Comparison of ENCODE assay signal across 18 mouse cellular contexts in the genomic region with DNA sequence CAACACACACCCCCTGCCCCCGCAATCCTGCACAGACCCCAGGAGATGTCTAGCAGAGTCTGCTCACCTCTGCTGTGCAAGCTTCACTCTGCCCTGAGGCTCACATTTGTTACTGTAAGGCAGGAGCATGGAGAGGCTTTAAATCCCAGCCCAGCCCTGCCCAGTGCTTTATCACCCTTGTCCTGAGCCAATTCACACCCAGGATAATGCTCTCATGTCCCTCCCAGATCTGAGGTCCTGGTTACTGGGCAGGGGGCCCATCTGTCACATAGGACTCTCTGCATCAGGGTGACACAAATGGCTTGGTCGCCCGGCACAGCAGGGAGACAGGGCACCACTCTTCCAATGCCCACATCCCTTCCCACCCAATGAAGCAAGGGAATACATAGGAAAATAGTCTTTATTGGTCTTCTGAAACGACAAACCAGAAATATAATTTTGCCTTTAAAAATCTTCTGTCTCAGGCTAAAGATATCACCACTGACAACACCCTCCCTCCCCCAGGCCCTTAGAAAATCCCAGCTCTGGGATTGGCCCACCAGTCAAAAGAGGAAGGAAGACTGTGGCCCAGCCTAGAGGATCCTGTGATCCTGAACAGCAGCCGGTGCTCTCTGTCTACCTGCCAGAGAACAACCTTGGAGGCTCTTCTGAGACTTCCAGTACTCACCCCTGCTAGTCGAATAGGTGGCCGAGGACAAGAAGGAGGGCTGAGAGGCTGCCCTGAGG. TPM values are rescaled to one million over a fixed set of nuclear protein-coding genes. Genes with fewer than 3 reads are reported as not detected.
DNase-seq lines count a peak whose midpoint lies in the region; ATAC-seq and TF ChIP-seq lines count a peak whose summit lies in the region.
"Had no signal": no experiment of that assay in that cellular context is flagged by ENCODE, and none has a peak within 500 bp of the region (broad histone marks: within the 10 kb centered on the region; RNA-seq: fewer than 3 reads in every experiment).

No protein-coding gene starts in this region.

- H3K27me3 ChIP-seq in hindbrain, embryonic 16.5 days (replicated peaks; ENCODE audit: control insufficient read depth, insufficient read depth, low read length): no peaks in the 10 kb centered on the region
- no peaks in the 10 kb centered on the region for H3K27me3 ChIP-seq in hindbrain, embryonic 10.5 days (ENCODE audit: insufficient read depth, poor library complexity, severe bottlenecking)
- no peaks in the 10 kb centered on the region for H3K27me3 ChIP-seq in neural tube, embryonic 14.5 days (ENCODE audit: control insufficient read depth, insufficient read depth, low read length)
- H3K27me3 ChIP-seq: embryonic facial prominence, embryonic 13.5 days; limb, embryonic 15.5 days had no signal

- H3K9ac ChIP-seq in hindbrain, embryonic 16.5 days (ENCODE audit: low read depth, low read length): peak overlapping the region; percentile 4; the same call in 1 of the 2 replicates
- H3K9ac ChIP-seq in neural tube, embryonic 14.5 days (replicated peaks; ENCODE audit: low read depth, low read length): no peak overlapping the region
- H3K9ac ChIP-seq: embryonic facial prominence, embryonic 13.5 days; heart, embryonic 13.5 days; limb, embryonic 15.5 days; liver, postnatal 0 days had no signal

- H3K9me3 ChIP-seq in hindbrain, embryonic 16.5 days (ENCODE audit: control insufficient read depth, low read length): no peaks in the 10 kb centered on the region
- H3K9me3 ChIP-seq in hindbrain, embryonic 10.5 days: no peaks in the 10 kb centered on the region
- no peaks in the 10 kb centered on the region for H3K9me3 ChIP-seq in neural tube, embryonic 14.5 days (ENCODE audit: control insufficient read depth, low read length)
- H3K9me3 ChIP-seq: embryonic facial prominence, embryonic 13.5 days; heart, embryonic 13.5 days; limb, embryonic 15.5 days had no signal

- WGBS in hindbrain, embryonic 16.5 days: 54% methylated on average over 7 of the region's 7 CpGs
- WGBS in hindbrain, embryonic 10.5 days: 65% methylated on average over 7 of the region's 7 CpGs
- 54% methylated on average over 7 of the region's 7 CpGs for WGBS in neural tube, embryonic 14.5 days

- no peak for TF ChIP-seq CTCF in cortical plate, adult 2 months (IDR thresholded peaks at IDR 0.05; ENCODE audit: extremely low read depth, insufficient read depth, low read length)

- no peak overlapping the region for H3K27ac ChIP-seq in hindbrain, embryonic 16.5 days (ENCODE audit: low read depth, low read length)
- H3K27ac ChIP-seq in hindbrain, embryonic 10.5 days: no peak overlapping the region
- H3K27ac ChIP-seq in neural tube, embryonic 14.5 days (ENCODE audit: low read depth, low read length): no peak overlapping the region
- H3K27ac ChIP-seq in cortical plate, adult 2 months (ENCODE audit: insufficient read depth, low read length): peak overlapping the region; percentile 84
- H3K27ac ChIP-seq: embryonic facial prominence, embryonic 13.5 days; heart, embryonic 13.5 days; limb, embryonic 15.5 days; stomach, postnatal 0 days had no signal

- H3K36me3 ChIP-seq in hindbrain, embryonic 16.5 days (ENCODE audit: control insufficient read depth, insufficient read depth, low read length): 0 out of 2 replicates have a peak, but pooled peaks cover 3% of the 10 kb centered on the region
- no peaks in the 10 kb centered on the region for H3K36me3 ChIP-seq in hindbrain, embryonic 10.5 days
- H3K36me3 ChIP-seq in neural tube, embryonic 14.5 days (ENCODE audit: control insufficient read depth, insufficient read depth, low read length): no peaks in the 10 kb centered on the region
- H3K36me3 ChIP-seq: embryonic facial prominence, embryonic 13.5 days; heart, embryonic 13.5 days; limb, embryonic 15.5 days had no signal

- TF ChIP-seq POLR2A in cortical plate, adult 2 months (IDR thresholded peaks at IDR 0.05; ENCODE audit: extremely low read depth, insufficient read depth, low read length): no peak

- no peak for ATAC-seq in hindbrain, embryonic 16.5 days
- ATAC-seq in neural tube, embryonic 14.5 days (ENCODE audit: low read depth): peak; percentile 33; the same call in 1 of the 2 replicates
- no peak for ATAC-seq in erythroblast, adult 5-6 weeks (replicated peaks; ENCODE audit: low FRiP score, poor library complexity, severe bottlenecking)
- ATAC-seq: liver, postnatal 0 days had no signal

- no peak overlapping the region for H3K4me2 ChIP-seq in hindbrain, embryonic 16.5 days (ENCODE audit: low read length)
- H3K4me2 ChIP-seq in neural tube, embryonic 14.5 days (ENCODE audit: low read depth, low read length): no peak overlapping the region
- H3K4me2 ChIP-seq: embryonic facial prominence, embryonic 13.5 days; heart, embryonic 13.5 days; limb, embryonic 15.5 days had no signal

- DNase-seq in hindbrain, embryonic 10.5 days (ENCODE audit: low spot score): no peak
- DNase-seq in neural tube, embryonic 10.5 days (ENCODE audit: extremely low spot score, low spot score): no peak
- no peak for DNase-seq in frontal cortex, postnatal 10 days (ENCODE audit: low spot score in 2 of 2)
- DNase-seq: cerebellum, adult 11 months; gastrocnemius, postnatal 25 days; heart, postnatal 4 days; kidney, adult 18-20 months; kidney, postnatal 14 days; liver, postnatal 0 days; lung, postnatal 14 days had no signal

- peaks cover 22% of the 10 kb centered on the region for H3K4me1 ChIP-seq in hindbrain, embryonic 16.5 days (ENCODE audit: control insufficient read depth, insufficient read depth, low read depth, low read length)
- peaks cover 17% of the 10 kb centered on the region for H3K4me1 ChIP-seq in hindbrain, embryonic 10.5 days (replicated peaks)
- peaks cover 19% of the 10 kb centered on the region for H3K4me1 ChIP-seq in neural tube, embryonic 14.5 days (ENCODE audit: control insufficient read depth, insufficient read depth, low read length)
- peaks cover 14% of the 10 kb centered on the region for H3K4me1 ChIP-seq in cortical plate, adult 2 months (ENCODE audit: control insufficient read depth, insufficient read depth, low read length)
- H3K4me1 ChIP-seq: limb, embryonic 15.5 days had no signal

- no peak overlapping the region for H3K4me3 ChIP-seq in hindbrain, embryonic 16.5 days (ENCODE audit: low read length)
- no peak overlapping the region for H3K4me3 ChIP-seq in hindbrain, embryonic 10.5 days
- no peak overlapping the region for H3K4me3 ChIP-seq in neural tube, embryonic 14.5 days (ENCODE audit: low read depth, low read length)
- no peak overlapping the region for H3K4me3 ChIP-seq in cortical plate, adult 2 months (ENCODE audit: insufficient read depth, low read length)
- H3K4me3 ChIP-seq: embryonic facial prominence, embryonic 13.5 days; heart, embryonic 13.5 days; limb, embryonic 15.5 days had no signal

RNA-seq across cellular contexts. Expression of a gene that starts 15.7 kb away (rescaled TPM):
- 17.1 and 17.7 TPM in 2 replicates for polyA plus RNA-seq in hindbrain, embryonic 16.5 days (2015; fragmentation: Nextera tagmentation; extraction: Ambion mirVana)
- 0.12 and 0.16 TPM in 2 replicates for polyA plus RNA-seq in hindbrain, embryonic 10.5 days (2016; fragmentation: Nextera tagmentation; extraction: Ambion mirVana)
- polyA plus RNA-seq in neural tube, embryonic 14.5 days (2014; fragmentation: Nextera tagmentation; extraction: Ambion mirVana): 8.4 and 10.9 TPM in 2 replicates
- 49.9 and 50.2 TPM in 2 replicates for polyA plus RNA-seq in cortical plate, adult 2 months (2012; rRNA removed)
- total RNA-seq in erythroblast, adult 5-6 weeks (2015; ENCODE audit: low replicate concordance): not detected in 2 replicates
- total RNA-seq in erythroblast, adult 5-6 weeks (2017; ENCODE audit: low replicate concordance): not detected in 2 replicates
- polyA plus RNA-seq: embryonic facial prominence, embryonic 13.5 days; liver, postnatal 0 days had no signal
